Mouse (Mus musculus): ENCODE measurements around the gene Skida1. TPM values are rescaled to one million over a fixed set of nuclear protein-coding genes. Genes with fewer than 3 reads are reported as not detected.
A peak's percentile ranks its signal among the peaks of the same experiment; 100 is the strongest.

Gene Skida1
- polyA plus RNA-seq, 1 experiment from 2014 or later, result 6.0 TPM

DNA sequence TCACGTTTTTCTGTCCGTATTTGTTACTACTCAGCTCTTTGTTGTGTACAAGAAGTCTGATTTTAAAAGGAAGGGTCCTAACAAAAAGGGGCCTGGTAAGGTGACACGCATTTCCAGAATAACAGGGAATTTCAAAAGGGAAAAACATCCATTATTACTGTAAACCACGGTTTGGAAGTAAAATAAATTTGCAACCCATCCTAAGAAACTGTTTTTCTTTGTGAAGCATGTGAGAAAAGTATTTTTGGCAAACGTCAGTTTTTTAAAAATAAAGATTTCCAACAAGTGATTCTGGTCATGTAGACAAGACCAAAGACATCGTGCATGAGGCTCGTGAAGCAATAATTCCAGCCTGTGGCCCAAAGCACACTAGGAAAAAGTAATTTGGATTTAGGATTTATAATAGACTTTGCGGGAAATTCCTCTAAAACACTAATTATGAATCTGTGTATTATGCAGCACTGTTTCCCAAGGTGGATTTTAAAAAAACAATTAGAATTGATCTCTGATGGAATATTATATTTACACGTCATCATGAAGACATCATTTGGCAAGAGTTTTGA, 9.4 kb upstream of the Skida1 start:
- ATAC-seq (replicated peaks; ENCODE audit: insufficient number of reproducible peaks, low FRiP score, low TSS enrichment), result no peak
- Histone ChIP-seq H3K27me3 (ENCODE audit: control insufficient read depth, insufficient read depth, low read length) (no peaks in the 10 kb centered on the region), H3K27ac (ENCODE audit: low read depth, low read length) (peak overlapping the region; percentile 100), H3K4me3 (ENCODE audit: low read depth, low read length) (peak overlapping the region; percentile 62), H3K4me2 (peak overlapping the region; percentile 99), H3K36me3 (ENCODE audit: control insufficient read depth, insufficient read depth, low read length) (no peaks in the 10 kb centered on the region), H3K4me1 (ENCODE audit: control insufficient read depth, insufficient read depth, low read length) (peaks cover 11% of the 10 kb centered on the region), H3K9ac (ENCODE audit: low read depth, low read length) (peak overlapping the region; percentile 99), H3K9me3 (replicated peaks; ENCODE audit: control insufficient read depth, low read length) (no peaks in the 10 kb centered on the region)
- 22% methylated on average over 9 of the region's 9 CpGs for WGBS (ENCODE audit: insufficient replicate concordance)

DNA sequence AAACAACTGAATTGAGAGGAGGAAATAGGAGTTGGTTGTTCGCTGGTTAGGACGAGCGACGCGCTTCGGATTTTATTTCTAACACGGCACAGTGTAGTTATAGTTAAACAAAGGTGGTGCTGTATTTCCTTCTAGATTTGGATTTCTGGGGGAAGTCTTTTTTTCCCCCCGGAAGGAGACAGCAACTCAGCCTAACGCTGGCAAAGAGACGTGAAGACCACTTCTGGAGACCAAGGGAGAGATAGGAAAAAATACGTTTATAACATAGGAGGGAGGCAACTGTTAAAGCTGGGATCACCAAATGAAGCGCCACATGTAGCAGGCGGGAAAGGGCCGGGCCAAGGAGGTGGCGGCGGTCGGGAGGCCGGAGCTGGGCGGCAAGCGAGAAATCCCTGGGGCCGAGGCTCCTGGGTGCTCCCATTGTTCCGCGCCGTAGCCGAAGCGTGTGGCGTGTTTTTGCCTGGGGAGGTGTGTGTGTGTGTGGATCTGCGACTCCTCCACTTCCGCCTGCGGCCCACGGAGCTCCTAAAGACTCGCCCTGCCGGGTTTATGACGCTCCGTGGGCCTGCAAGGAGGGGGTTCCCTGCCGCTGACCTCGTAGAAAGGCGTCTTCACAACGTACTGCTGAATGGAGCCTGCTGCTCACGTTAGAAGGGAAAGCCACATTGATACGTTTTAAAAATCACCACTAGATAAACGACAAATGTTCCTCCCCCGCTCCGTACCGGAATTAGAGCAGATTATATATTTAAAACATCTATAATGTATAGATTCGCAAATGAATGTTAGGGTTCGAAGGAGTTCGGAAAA, 8.7 kb upstream of the Skida1 start:
- Histone ChIP-seq H3K4me1 (ENCODE audit: control insufficient read depth, insufficient read depth, low read length) (peaks cover 11% of the 10 kb centered on the region), H3K36me3 (ENCODE audit: control insufficient read depth, insufficient read depth, low read length) (no peaks in the 10 kb centered on the region), H3K4me2 (peak overlapping the region; percentile 99), H3K27me3 (ENCODE audit: control insufficient read depth, insufficient read depth, low read length) (no peaks in the 10 kb centered on the region), H3K4me3 (ENCODE audit: low read depth, low read length) (peak overlapping the region; percentile 62), H3K27ac (ENCODE audit: low read depth, low read length) (peak overlapping the region; percentile 100), H3K9me3 (replicated peaks; ENCODE audit: control insufficient read depth, low read length) (no peaks in the 10 kb centered on the region), H3K9ac (ENCODE audit: low read depth, low read length) (peak overlapping the region; percentile 99)
- ATAC-seq (replicated peaks; ENCODE audit: insufficient number of reproducible peaks, low FRiP score, low TSS enrichment), result no peak
- WGBS (ENCODE audit: insufficient replicate concordance), result 1% methylated on average over 48 of the region's 48 CpGs

DNA sequence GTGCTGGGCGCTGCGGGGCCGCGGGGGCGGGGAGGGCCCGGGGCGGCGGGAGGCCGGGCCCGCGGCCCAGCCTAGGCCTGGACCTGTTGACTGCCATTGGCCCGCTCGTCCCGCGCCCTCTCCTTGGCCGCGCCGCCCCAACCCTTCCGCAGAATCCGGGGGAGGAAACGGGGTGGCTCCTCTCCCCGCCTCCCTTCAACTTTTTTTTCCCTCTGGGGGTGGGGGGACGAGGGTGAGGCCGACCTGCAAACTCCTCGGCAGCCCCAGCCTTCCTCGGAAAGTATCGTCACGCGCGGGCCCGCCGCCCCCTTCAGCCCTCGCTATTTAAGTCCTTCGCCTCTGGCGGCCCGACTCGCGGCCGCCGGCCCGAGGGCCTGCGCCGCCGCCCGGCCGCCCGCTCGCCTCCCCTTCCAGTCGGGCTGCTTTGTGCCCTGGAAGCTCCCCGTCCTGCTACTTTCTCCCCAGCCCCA, 8.0 kb upstream of the Skida1 start:
- under 1% methylated on average over 36 of the region's 50 CpGs for WGBS (ENCODE audit: insufficient replicate concordance)
- H3K4me2 ChIP-seq, result peak overlapping the region; percentile 99
- no peaks in the 10 kb centered on the region for H3K27me3 ChIP-seq (ENCODE audit: control insufficient read depth, insufficient read depth, low read length)
- no peaks in the 10 kb centered on the region for H3K9me3 ChIP-seq (replicated peaks; ENCODE audit: control insufficient read depth, low read length)
- H3K27ac ChIP-seq (ENCODE audit: low read depth, low read length), result peak overlapping the region; percentile 100
- peak overlapping the region; percentile 99 for H3K9ac ChIP-seq (ENCODE audit: low read depth, low read length)
- H3K4me3 ChIP-seq (ENCODE audit: low read depth, low read length), result peak overlapping the region; percentile 62
- H3K4me1 ChIP-seq (ENCODE audit: control insufficient read depth, insufficient read depth, low read length), result peaks cover 11% of the 10 kb centered on the region
- no peaks in the 10 kb centered on the region for H3K36me3 ChIP-seq (ENCODE audit: control insufficient read depth, insufficient read depth, low read length)
- ATAC-seq (replicated peaks; ENCODE audit: insufficient number of reproducible peaks, low FRiP score, low TSS enrichment), result peak; percentile 97

DNA sequence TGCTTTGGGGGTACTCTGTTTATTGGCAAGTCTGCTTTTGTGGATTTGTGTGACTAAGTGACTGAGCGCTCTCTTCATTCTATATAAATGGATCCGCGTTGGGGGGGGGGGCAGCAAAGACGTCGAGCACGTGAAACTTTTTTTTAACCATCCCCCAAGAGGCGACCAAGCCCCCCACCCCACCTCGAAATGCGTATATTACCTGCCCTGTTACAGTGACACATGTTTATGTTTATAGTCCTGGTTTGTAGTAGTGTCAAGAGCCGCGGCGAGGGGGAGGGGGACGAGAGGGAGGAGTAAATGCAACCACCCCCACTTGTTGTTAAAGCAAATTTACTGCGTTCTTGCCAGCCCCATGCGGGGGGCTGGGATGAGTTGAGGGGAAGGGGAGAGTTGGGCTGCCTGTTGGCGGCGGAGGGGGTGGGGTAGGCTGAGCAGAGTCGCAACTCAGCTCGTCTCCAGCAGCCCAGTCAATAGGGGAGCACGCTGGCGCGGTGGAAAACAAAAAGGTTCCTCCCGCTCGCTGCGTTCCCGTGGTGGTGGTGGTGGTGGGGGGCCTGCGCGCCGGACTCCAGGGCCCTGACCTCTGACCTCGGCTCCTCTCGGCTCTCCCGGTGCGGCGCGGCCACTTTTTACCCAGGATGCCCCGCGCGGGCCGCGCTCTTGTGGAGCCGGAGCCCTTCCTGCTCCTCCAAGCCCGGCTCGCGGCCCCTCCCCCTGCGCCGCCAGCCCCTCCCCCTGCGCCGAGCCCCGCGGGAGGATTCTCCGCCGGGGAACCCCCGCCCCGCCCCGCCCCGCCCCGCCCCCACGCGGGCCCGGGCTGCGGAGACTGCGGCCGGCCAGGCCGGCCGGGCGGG, 7.3 kb upstream of the Skida1 start:
- under 1% methylated on average over 37 of the region's 66 CpGs for WGBS (ENCODE audit: insufficient replicate concordance)
- Histone ChIP-seq H3K4me2 (peak overlapping the region; percentile 99), H3K9ac (ENCODE audit: low read depth, low read length) (peak overlapping the region; percentile 99), H3K27ac (ENCODE audit: low read depth, low read length) (peak overlapping the region; percentile 100), H3K4me3 (ENCODE audit: low read depth, low read length) (peak overlapping the region; percentile 62), H3K36me3 (ENCODE audit: control insufficient read depth, insufficient read depth, low read length) (no peaks in the 10 kb centered on the region), H3K4me1 (ENCODE audit: control insufficient read depth, insufficient read depth, low read length) (peaks cover 11% of the 10 kb centered on the region), H3K27me3 (ENCODE audit: control insufficient read depth, insufficient read depth, low read length) (no peaks in the 10 kb centered on the region), H3K9me3 (replicated peaks; ENCODE audit: control insufficient read depth, low read length) (no peaks in the 10 kb centered on the region)
- peak; percentile 72 for ATAC-seq (replicated peaks; ENCODE audit: insufficient number of reproducible peaks, low FRiP score, low TSS enrichment)

DNA sequence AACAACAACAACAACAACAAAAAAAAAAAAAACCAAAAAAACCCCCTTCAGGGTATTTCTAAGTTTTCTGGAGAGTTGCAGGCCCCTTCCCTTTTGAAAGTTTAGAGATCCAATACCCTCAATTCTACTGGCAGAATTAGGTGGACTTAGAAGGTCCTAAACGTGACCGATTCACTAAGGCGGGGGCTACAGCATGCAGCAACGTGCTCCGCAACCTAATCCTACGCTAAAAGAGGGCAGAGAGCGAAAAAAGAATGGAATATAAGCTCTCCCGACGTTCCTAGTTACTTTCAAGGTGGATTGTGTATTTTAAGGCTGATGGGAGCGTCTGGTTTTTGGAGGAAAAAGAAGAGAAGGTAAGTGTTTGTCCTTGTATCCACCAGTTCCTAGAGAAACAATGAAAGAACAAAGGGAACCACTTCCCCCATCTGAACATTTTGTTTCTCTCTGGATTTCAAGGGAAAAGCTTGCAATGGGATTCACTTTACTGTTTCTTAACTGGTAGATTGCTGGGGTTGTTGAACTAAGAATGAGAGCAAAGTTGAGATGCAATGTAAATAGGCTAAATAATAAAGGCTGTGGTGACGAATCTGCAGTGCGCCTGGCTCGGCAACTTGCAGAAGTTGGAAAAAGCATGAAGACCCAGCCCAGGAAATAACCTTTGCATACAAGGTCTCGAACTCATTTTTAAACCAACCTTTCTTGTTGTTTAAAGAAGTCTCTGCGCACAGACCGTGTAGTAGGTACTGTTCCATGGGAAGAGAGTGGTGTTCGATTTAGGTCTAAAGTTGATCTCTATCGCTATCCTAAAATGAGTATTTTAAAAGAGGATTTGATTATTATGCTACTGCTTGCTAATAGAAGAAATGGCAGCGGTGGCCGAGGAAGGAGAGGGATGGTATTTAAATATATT, 6.4 kb upstream of the Skida1 start, which contains the start of gene Mllt10:
Gene Mllt10 (plus strand): TSS at position 222 of the 913 bp plus-strand sequence.
- peak within 1 kb of the TSS; percentile 99 for H3K9ac ChIP-seq (ENCODE audit: low read depth, low read length)
- H3K27ac ChIP-seq (ENCODE audit: low read depth, low read length), result peak within 1 kb of the TSS; percentile 100
- H3K4me3 ChIP-seq (ENCODE audit: low read depth, low read length), result peak within 1 kb of the TSS; percentile 62
- 1% methylated on average over 20 of the region's 20 CpGs for WGBS (ENCODE audit: insufficient replicate concordance)
- no peak for ATAC-seq (replicated peaks; ENCODE audit: insufficient number of reproducible peaks, low FRiP score, low TSS enrichment)
- H3K4me2 ChIP-seq, result peak within 1 kb of the TSS; percentile 99
- H3K4me1 ChIP-seq (ENCODE audit: control insufficient read depth, insufficient read depth, low read length), result peaks cover 11% of the 10 kb centered on the region
- no peaks in the 10 kb centered on the region for H3K27me3 ChIP-seq (ENCODE audit: control insufficient read depth, insufficient read depth, low read length)
- H3K9me3 ChIP-seq (replicated peaks; ENCODE audit: control insufficient read depth, low read length), result no peaks in the 10 kb centered on the region
- no peaks in the 10 kb centered on the region for H3K36me3 ChIP-seq (ENCODE audit: control insufficient read depth, insufficient read depth, low read length)

DNA sequence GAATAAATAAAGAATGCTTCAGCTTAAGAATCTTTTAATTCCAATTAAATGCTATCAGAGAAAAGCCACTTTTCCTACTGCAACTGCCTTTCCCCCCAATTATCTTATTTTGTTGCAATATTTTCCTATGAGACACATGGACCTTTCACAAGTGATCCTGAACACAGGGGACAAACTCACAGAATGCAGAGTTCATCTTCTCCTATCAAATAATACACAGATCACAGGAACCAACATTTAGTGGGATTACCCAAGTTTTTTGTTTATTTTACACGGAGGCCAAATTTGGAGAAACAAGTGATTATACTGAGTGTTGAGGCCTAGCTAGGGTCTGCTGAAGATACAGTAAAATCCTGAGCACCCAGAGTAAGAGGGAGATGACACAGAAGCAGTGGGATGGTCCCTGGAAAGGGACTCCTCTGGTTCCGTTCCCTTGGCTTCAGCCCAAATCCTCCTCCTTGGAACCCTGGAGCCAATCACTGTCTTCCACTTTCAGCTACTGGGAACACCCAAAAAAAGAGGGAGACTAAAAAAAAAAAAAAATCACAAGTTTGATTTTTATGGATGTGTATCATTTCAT, 5.2 kb upstream of the Skida1 start:
- Histone ChIP-seq H3K9me3 (replicated peaks; ENCODE audit: control insufficient read depth, low read length) (no peaks in the 10 kb centered on the region), H3K9ac (ENCODE audit: low read depth, low read length) (0 out of 2 replicates have a peak overlapping the region, but pooled peaks have one; percentile 1), H3K27me3 (ENCODE audit: control insufficient read depth, insufficient read depth, low read length) (no peaks in the 10 kb centered on the region), H3K4me1 (ENCODE audit: control insufficient read depth, insufficient read depth, low read length) (peaks cover 12% of the 10 kb centered on the region), H3K4me2 (peak overlapping the region; percentile 99; the same call in 1 of the 2 replicates), H3K27ac (ENCODE audit: low read depth, low read length) (peak overlapping the region; percentile 100), H3K4me3 (ENCODE audit: low read depth, low read length) (no peak overlapping the region), H3K36me3 (ENCODE audit: control insufficient read depth, insufficient read depth, low read length) (no peaks in the 10 kb centered on the region)
- 24% methylated on average over 2 of the region's 2 CpGs for WGBS (ENCODE audit: insufficient replicate concordance)
- no peak for ATAC-seq (replicated peaks; ENCODE audit: insufficient number of reproducible peaks, low FRiP score, low TSS enrichment)

DNA sequence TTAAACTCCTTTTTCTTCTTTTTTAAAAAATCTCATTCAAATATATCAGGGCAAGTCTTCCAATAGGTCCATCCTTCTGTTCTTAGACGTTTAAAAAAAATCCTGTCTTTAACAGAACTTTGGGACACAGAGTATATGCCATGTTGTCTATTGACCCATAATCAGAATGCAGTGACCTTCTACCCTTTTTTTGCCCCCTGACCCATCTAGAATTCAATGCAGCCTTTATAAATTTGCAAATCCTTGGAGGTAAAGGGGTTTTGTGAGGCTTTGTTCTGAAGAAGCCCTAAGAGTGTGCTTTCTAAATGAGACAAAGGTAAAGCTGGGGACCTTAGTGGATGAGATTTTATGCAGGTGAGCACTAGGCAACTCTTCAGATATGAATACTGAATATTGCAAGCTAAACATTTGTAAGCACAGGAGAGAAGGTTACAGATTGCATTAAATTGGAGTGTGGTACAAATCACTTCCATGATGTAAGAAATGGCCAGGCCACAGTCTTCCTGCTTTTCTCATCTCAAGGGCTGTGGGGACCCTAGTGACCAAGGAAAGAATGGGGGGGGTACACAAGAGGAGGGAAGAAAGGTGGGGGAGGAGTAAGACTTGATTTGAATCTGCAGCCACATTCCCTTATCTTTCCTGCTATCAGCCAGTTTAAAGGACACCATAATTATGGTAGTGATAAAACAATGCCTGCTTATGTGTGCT, 4.5 kb upstream of the Skida1 start:
- Histone ChIP-seq H3K27ac (ENCODE audit: low read depth, low read length) (peak overlapping the region; percentile 100; the same call in 1 of the 2 replicates), H3K4me3 (ENCODE audit: low read depth, low read length) (no peak overlapping the region), H3K9me3 (replicated peaks; ENCODE audit: control insufficient read depth, low read length) (no peaks in the 10 kb centered on the region), H3K9ac (ENCODE audit: low read depth, low read length) (no peak overlapping the region; the same call in 1 of the 2 replicates), H3K4me2 (no peak overlapping the region), H3K4me1 (ENCODE audit: control insufficient read depth, insufficient read depth, low read length) (peaks cover 10% of the 10 kb centered on the region), H3K36me3 (ENCODE audit: control insufficient read depth, insufficient read depth, low read length) (no peaks in the 10 kb centered on the region), H3K27me3 (ENCODE audit: control insufficient read depth, insufficient read depth, low read length) (no peaks in the 10 kb centered on the region)
- no peak for ATAC-seq (replicated peaks; ENCODE audit: insufficient number of reproducible peaks, low FRiP score, low TSS enrichment)
- 49% methylated on average over 1 of the region's 1 CpGs for WGBS (ENCODE audit: insufficient replicate concordance)
